Mouse (Mus musculus): ENCODE results near the gene Tmem179b. TPM values are rescaled to one million over a fixed set of nuclear protein-coding genes. Genes with fewer than 3 reads are reported as not detected.
"Not testable (repeated sequence)": the region's sequence is repeated elsewhere in the genome, so short reads cannot be mapped to it uniquely, and the experiment has no call there.

Tmem179b gene
- polyA plus RNA-seq, 1 experiment from 2014 or later: 45.7 TPM

DNA sequence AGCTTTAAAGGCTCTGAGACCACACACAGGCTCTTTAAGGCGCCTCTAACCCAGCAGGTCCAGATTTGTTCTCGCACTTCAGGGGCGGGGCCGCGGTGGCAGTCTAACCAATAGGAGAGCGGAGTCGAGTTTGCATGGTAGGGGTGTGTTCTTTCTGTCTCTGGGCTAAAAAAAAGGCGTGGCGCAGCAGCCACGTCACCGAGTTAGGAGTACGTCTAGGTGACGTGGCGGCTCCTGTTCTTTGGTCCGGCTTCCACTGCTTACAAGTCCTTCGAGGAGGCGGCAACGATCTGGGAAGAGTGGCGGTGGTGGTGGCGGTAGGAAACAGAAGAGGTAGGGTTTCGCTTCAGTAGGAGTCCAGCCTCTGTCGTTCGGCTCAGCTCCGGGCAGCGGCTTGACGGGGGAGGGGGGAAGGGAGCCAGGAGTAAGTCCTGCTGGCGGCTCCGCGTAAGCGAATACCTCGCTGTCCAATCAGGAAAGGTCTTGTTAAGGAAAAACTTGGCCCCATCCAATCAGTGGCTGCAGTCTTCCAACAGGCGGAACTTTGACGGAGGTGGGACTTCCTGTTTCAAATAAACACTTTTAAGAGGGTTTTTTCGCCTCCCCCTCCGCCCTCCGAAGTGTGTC, 32.9 kb downstream of the Tmem179b start, which contains the start of gene Stx5a:
TSS of gene Stx5a (plus strand) at position 171 of the 627 bp plus-strand sequence.
- ATAC-seq (ENCODE audit: low FRiP score) (peak; percentile 99), DNase-seq (ENCODE audit: low spot score, missing footprints) (peak; percentile 100)
- Histone ChIP-seq H3K4me3 (ENCODE audit: low read depth, low read length) (peak within 1 kb of the TSS; percentile 57), H3K4me1 (ENCODE audit: control insufficient read depth, insufficient read depth, low read length) (peaks cover 14% of the 10 kb centered on the region), H3K36me3 (ENCODE audit: control insufficient read depth, insufficient read depth, low read length) (peaks cover 13% of the 10 kb centered on the region; the same call in 1 of the 2 replicates), H3K27me3 (ENCODE audit: control insufficient read depth, insufficient read depth, low read length) (no peaks in the 10 kb centered on the region), H3K9ac (ENCODE audit: low read length) (peak within 1 kb of the TSS; percentile 78), H3K4me2 (peak within 1 kb of the TSS; percentile 90), H3K27ac (ENCODE audit: low read depth, low read length) (peak within 1 kb of the TSS; percentile 80; the same call in 1 of the 2 replicates), H3K9me3 (ENCODE audit: control insufficient read depth, low read length) (no peaks in the 10 kb centered on the region)
- WGBS: under 1% methylated on average over 36 of the region's 36 CpGs

GRCm38 (mm10) chr19:8740603-8741002, 33.7 kb downstream of the Tmem179b start, which contains the start of gene 1700092M07Rik:
Gene 1700092M07Rik, plus strand, starts transcription at chr19:8740718.
- peak within 1 kb of the TSS; percentile 78 for H3K9ac ChIP-seq (ENCODE audit: low read length)
- H3K9me3 ChIP-seq (ENCODE audit: control insufficient read depth, low read length): no peaks in the 10 kb centered on the region
- DNase-seq (ENCODE audit: low spot score, missing footprints): peak; percentile 84
- peak within 1 kb of the TSS; percentile 57 for H3K4me3 ChIP-seq (ENCODE audit: low read depth, low read length)
- peaks cover 14% of the 10 kb centered on the region for H3K4me1 ChIP-seq (ENCODE audit: control insufficient read depth, insufficient read depth, low read length)
- peak within 1 kb of the TSS; percentile 80; the same call in 1 of the 2 replicates for H3K27ac ChIP-seq (ENCODE audit: low read depth, low read length)
- H3K36me3 ChIP-seq (ENCODE audit: control insufficient read depth, insufficient read depth, low read length): peaks cover 11% of the 10 kb centered on the region; the same call in 1 of the 2 replicates
- ATAC-seq (ENCODE audit: low FRiP score): no peak
- 70% methylated on average over 14 of the region's 14 CpGs for WGBS
- H3K27me3 ChIP-seq (ENCODE audit: control insufficient read depth, insufficient read depth, low read length): no peaks in the 10 kb centered on the region
- H3K4me2 ChIP-seq: peak within 1 kb of the TSS; percentile 35

- H3K36me3 ChIP-seq (ENCODE audit: control insufficient read depth, insufficient read depth, low read length): peaks cover 8% of the 10 kb centered on the region; the same call in 1 of the 2 replicates
Measured at GRCm38 (mm10) chr19:8739646-8740045, 34.6 kb downstream of the Tmem179b start.

DNA sequence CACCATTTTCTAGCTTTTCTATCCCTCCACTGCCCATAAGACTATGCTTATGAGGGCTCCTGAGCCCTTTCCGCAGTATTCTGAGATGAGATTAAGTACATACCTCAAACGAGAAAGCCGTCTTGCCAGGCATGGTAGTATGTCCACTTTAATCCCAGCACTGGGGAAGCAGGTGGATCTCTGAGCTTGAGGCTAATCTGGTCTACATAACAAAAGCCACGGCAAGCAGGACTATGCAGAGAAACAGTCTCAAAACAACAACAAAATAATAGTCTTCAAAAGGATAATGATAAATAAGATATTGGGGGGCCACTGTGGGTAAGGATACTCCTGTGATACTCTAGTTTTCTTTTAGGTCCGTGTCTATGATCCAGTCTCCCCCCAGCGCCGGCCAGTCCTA, 35.4 kb downstream of the Tmem179b start:
- Histone ChIP-seq H3K9me3 (ENCODE audit: control insufficient read depth, low read length) (no peaks in the 10 kb centered on the region), H3K4me1 (ENCODE audit: control insufficient read depth, insufficient read depth, low read length) (peaks cover 16% of the 10 kb centered on the region), H3K27ac (ENCODE audit: low read depth, low read length) (no peak overlapping the region), H3K9ac (ENCODE audit: low read length) (no peak overlapping the region), H3K27me3 (ENCODE audit: control insufficient read depth, insufficient read depth, low read length) (no peaks in the 10 kb centered on the region), H3K36me3 (ENCODE audit: control insufficient read depth, insufficient read depth, low read length) (peaks cover 8% of the 10 kb centered on the region; the same call in 1 of the 2 replicates), H3K4me2 (no peak overlapping the region), H3K4me3 (ENCODE audit: low read depth, low read length) (no peak overlapping the region)
- DNase-seq (ENCODE audit: low spot score, missing footprints): peak; percentile 72
- no peak for ATAC-seq (ENCODE audit: low FRiP score)
- 90% methylated on average over 7 of the region's 7 CpGs for WGBS

More at GRCm38 (mm10) chr19:8739646-8740045, 34.6 kb downstream of the Tmem179b start:
- peaks cover 16% of the 10 kb centered on the region for H3K4me1 ChIP-seq (ENCODE audit: control insufficient read depth, insufficient read depth, low read length)
- H3K27me3 ChIP-seq (ENCODE audit: control insufficient read depth, insufficient read depth, low read length): no peaks in the 10 kb centered on the region
- no peak for ATAC-seq (ENCODE audit: low FRiP score)
- peak; percentile 76 for DNase-seq (ENCODE audit: low spot score, missing footprints)
- H3K4me2 ChIP-seq: no peak overlapping the region
- H3K9ac ChIP-seq (ENCODE audit: low read length): no peak overlapping the region
- H3K9me3 ChIP-seq (ENCODE audit: control insufficient read depth, low read length): no peaks in the 10 kb centered on the region
- H3K27ac ChIP-seq (ENCODE audit: low read depth, low read length): no peak overlapping the region
- no peak overlapping the region for H3K4me3 ChIP-seq (ENCODE audit: low read depth, low read length)
- WGBS: 95% methylated on average over 6 of the region's 6 CpGs

- peaks cover 11% of the 10 kb centered on the region for H3K4me1 ChIP-seq (ENCODE audit: control insufficient read depth, insufficient read depth, low read length)
- peak overlapping the region; percentile 87 for H3K4me3 ChIP-seq (ENCODE audit: low read depth, low read length)
- H3K9me3 ChIP-seq (ENCODE audit: control insufficient read depth, low read length): no peaks in the 10 kb centered on the region
- peak overlapping the region; percentile 87 for H3K4me2 ChIP-seq
- WGBS: 2% methylated on average over 11 of the region's 11 CpGs
- H3K36me3 ChIP-seq (ENCODE audit: control insufficient read depth, insufficient read depth, low read length): peaks cover 8% of the 10 kb centered on the region; the same call in 1 of the 2 replicates
- H3K27ac ChIP-seq (ENCODE audit: low read depth, low read length): no peak overlapping the region
- no peak for DNase-seq (ENCODE audit: low spot score, missing footprints)
- peak; percentile 62 for ATAC-seq (ENCODE audit: low FRiP score)
- H3K9ac ChIP-seq (ENCODE audit: low read length): peak overlapping the region; percentile 73
- no peaks in the 10 kb centered on the region for H3K27me3 ChIP-seq (ENCODE audit: control insufficient read depth, insufficient read depth, low read length)
Measured at GRCm38 (mm10) chr19:8736160-8736467, 38.2 kb downstream of the Tmem179b start.

DNA sequence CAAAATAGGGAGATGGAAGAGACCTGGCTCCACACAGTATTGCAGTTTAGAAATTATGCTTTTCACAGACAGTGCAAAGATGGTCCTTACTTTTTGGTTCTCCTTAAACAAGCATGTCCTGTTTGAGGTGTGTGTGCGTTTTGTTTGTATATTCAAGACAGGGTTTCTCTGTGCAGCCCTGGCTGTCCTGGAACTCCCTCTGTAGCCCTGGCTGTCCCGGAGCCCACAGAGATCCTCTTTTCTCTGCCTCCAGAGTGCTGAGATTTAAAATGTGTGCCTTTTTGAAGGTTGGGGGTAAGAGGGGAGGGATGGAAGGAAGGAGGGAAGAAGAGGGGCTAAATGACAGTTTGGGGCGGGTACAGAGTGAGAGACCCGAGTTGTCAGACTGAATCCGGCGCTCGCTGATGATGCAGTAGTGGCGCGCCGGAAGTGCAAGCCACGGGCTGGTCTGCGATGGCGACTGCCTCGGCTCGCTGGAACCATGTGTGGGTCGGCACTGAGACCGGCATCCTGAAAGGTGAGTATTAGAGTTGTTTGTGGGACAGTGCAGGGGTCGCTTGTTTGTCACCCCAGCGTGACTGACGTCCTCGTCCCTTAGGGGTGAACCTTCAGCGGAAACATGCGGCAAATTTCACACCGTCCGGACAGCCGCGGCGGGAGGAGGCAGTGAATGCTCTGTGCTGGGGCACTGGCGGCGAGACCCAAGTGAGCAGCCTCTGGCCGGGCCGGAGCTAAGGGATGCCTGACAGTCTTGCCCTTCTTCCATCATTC, 38.7 kb downstream of the Tmem179b start, which contains the start of gene Wdr74:
TSS of gene Wdr74 (plus strand) at position 439 of the 771 bp plus-strand sequence.
- under 1% methylated on average over 32 of the region's 32 CpGs for WGBS
- peak; percentile 100 for DNase-seq (ENCODE audit: low spot score, missing footprints)
- H3K4me2 ChIP-seq: peak within 1 kb of the TSS; percentile 87
- peak within 1 kb of the TSS; percentile 87 for H3K4me3 ChIP-seq (ENCODE audit: low read depth, low read length)
- peaks cover 6% of the 10 kb centered on the region for H3K4me1 ChIP-seq (ENCODE audit: control insufficient read depth, insufficient read depth, low read length)
- peak within 1 kb of the TSS; percentile 73 for H3K9ac ChIP-seq (ENCODE audit: low read length)
- H3K36me3 ChIP-seq (ENCODE audit: control insufficient read depth, insufficient read depth, low read length): peaks cover 8% of the 10 kb centered on the region; the same call in 1 of the 2 replicates
- no peaks in the 10 kb centered on the region for H3K27me3 ChIP-seq (ENCODE audit: control insufficient read depth, insufficient read depth, low read length)
- no peaks in the 10 kb centered on the region for H3K9me3 ChIP-seq (ENCODE audit: control insufficient read depth, low read length)
- peak; percentile 93 for ATAC-seq (ENCODE audit: low FRiP score)
- no peak within 1 kb of the TSS for H3K27ac ChIP-seq (ENCODE audit: low read depth, low read length)

DNA sequence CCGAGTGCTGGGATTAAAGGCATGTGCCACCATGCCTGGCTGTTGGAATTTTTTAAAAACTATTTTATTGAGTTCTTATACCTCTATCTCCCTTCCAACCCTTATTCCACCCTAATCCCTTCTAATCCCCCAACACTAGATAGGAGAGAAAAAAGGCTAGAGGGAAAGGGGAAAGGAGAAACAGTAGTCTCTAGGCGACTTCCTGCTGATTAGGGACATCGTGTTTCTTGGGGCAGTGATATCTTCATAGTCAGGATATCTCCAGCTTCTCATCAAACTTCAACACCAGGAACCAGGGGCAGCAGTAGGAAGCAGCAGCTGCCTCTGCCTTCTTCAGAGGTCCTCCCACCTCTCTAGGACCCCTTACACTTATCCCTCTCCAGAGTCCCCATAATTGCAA, 39.9 kb downstream of the Tmem179b start:
- no peak overlapping the region for H3K4me2 ChIP-seq
- no peak overlapping the region for H3K4me3 ChIP-seq (ENCODE audit: low read depth, low read length)
- peaks cover 6% of the 10 kb centered on the region for H3K4me1 ChIP-seq (ENCODE audit: control insufficient read depth, insufficient read depth, low read length)
- no peak overlapping the region for H3K27ac ChIP-seq (ENCODE audit: low read depth, low read length)
- 73% methylated on average over 3 of the region's 3 CpGs for WGBS
- DNase-seq (ENCODE audit: low spot score, missing footprints) (peak; percentile 26), ATAC-seq (ENCODE audit: low FRiP score) (no peak)
- peaks cover 6% of the 10 kb centered on the region; the same call in 1 of the 2 replicates for H3K36me3 ChIP-seq (ENCODE audit: control insufficient read depth, insufficient read depth, low read length)
- no peaks in the 10 kb centered on the region for H3K27me3 ChIP-seq (ENCODE audit: control insufficient read depth, insufficient read depth, low read length)
- no peak overlapping the region for H3K9ac ChIP-seq (ENCODE audit: low read length)
- no peaks in the 10 kb centered on the region for H3K9me3 ChIP-seq (ENCODE audit: control insufficient read depth, low read length)

DNA sequence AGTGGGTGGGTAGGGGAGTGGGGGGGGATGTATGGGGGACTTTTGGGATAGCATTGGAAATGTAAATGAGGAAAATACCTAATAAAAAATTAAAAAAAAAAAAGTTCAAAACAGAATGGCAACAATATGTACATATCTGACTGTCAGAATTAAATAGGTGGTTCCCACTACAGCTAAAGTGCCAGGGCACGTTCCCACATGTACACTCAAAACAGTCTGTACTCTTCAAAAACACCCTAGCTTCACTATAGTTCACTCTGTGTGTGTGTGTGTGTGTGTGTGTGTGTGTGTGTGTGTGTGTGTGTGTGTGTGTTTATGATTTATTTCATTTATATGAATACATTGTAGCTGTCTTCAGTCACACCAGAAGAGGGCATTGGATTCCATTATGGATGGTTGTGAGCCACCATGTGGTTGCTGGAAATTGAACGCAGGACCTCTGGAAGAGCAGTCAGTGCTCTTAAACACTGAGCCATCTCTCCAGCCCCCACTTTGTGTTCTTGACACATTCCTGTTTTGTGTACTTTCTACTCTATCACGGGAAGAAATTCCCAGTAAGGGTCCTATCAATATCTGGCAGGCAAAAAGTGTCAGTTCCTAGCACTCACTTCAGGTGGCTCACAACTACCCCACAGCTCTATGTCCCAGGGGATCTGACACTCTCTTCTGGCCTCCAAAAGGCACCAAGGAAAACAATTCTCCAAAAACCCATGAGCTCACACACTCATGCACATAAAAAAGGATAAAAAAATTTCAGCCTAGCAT, 45.8 kb downstream of the Tmem179b start:
- peak; percentile 77 for DNase-seq (ENCODE audit: low spot score, missing footprints)
- not testable (repeated sequence) for H3K9ac ChIP-seq (ENCODE audit: low read length); H3K27ac ChIP-seq (ENCODE audit: low read depth, low read length); H3K4me2 ChIP-seq; H3K9me3 ChIP-seq (ENCODE audit: control insufficient read depth, low read length); H3K36me3 ChIP-seq (ENCODE audit: control insufficient read depth, insufficient read depth, low read length); H3K4me3 ChIP-seq (ENCODE audit: low read depth, low read length); H3K4me1 ChIP-seq (ENCODE audit: control insufficient read depth, insufficient read depth, low read length); H3K27me3 ChIP-seq (ENCODE audit: control insufficient read depth, insufficient read depth, low read length); ATAC-seq (ENCODE audit: low FRiP score)
- 51% methylated on average over 3 of the region's 3 CpGs for WGBS

Measured in midbrain, embryonic 11.5 days (tissue).